Mouse (Mus musculus) MEL (cell line): Measurements from ENCODE around the gene Dph1. TPM values are rescaled to one million over a fixed set of nuclear protein-coding genes. Genes with fewer than 3 reads are reported as not detected.

ENCODE experiments used
- DNase-seq: peaks from one replicate; pipeline ENCODE4 v3.0.0; 2011; ENCODE audit warnings: low read depth, low spot score
- H3K27ac ChIP-seq: 2 replicates; pipeline ENCODE4 v1.5.1; 2012; ENCODE audit warnings: low read depth, mild to moderate bottlenecking, control low read depth, low read length, moderate library complexity; ENCODE audit not compliant: control insufficient read depth
- H3K27me3 ChIP-seq, 2 experiments: fragments of 150-350 bp in 1 of 2; sonication (generic) in 1 of 2; 2 replicates each; pipeline ENCODE4 v1.6.1; 2012; ENCODE audit warnings: low read length in 2 of 2, mild to moderate bottlenecking in 2 of 2, improper control_type of control experiment in 1 of 2, moderate library complexity in 1 of 2; ENCODE audit not compliant: insufficient read depth in 2 of 2, control insufficient read depth in 1 of 2
- H3K36me3 ChIP-seq, 2 experiments: 2 replicates each; pipeline ENCODE4 v1.6.1; 2012 to 2014; ENCODE audit warnings: low read length in 2 of 2, improper control_type of control experiment in 1 of 2, inconsistent platforms in 1 of 2, mild to moderate bottlenecking in 1 of 2; ENCODE audit not compliant: insufficient read depth in 2 of 2, control insufficient read depth in 1 of 2
- H3K4me1 ChIP-seq, 2 experiments: fragments of 150-350 bp in 1 of 2; sonication (generic) in 1 of 2; 2 replicates each; pipeline ENCODE4 v1.6.1; 2012; ENCODE audit warnings: low read length in 2 of 2, improper control_type of control experiment in 1 of 2, mild to moderate bottlenecking in 1 of 2; ENCODE audit not compliant: insufficient read depth in 2 of 2, control insufficient read depth in 1 of 2
- H3K4me3 ChIP-seq, 2 experiments: fragments of 150-350 bp in 1 of 2; sonication (generic) in 1 of 2; 2 replicates each; pipeline ENCODE4 v1.5.1; 2012; ENCODE audit warnings: low read depth in 2 of 2, low read length in 2 of 2, mild to moderate bottlenecking in 2 of 2, moderate library complexity in 2 of 2, control low read depth in 1 of 2, improper control_type of control experiment in 1 of 2; ENCODE audit not compliant: control insufficient read depth in 1 of 2, insufficient read depth in 1 of 2
- H3K79me2 ChIP-seq: 2 replicates; pipeline ENCODE4 v1.6.1; 2012; ENCODE audit warnings: mild to moderate bottlenecking, low read length, moderate library complexity; ENCODE audit not compliant: control insufficient read depth, poor library complexity, insufficient read depth
- H3K9ac ChIP-seq: 2 replicates; pipeline ENCODE4 v1.6.1; 2012; ENCODE audit warnings: low read depth, mild to moderate bottlenecking, control low read depth, low read length, moderate library complexity; ENCODE audit not compliant: control insufficient read depth, poor library complexity, severe bottlenecking
- H3K9me3 ChIP-seq: fragments of 150-350 bp; sonication (generic); replicated peaks from 2 replicates; pipeline ENCODE4 v1.6.1; 2012; ENCODE audit warnings: mild to moderate bottlenecking, low read length, improper control_type of control experiment, moderate library complexity; ENCODE audit not compliant: insufficient read depth
- BHLHE40 ChIP-seq: IDR thresholded peaks from 2 replicates; pipeline ENCODE4 v1.6.1; 2012; ENCODE audit warnings: low read depth, mild to moderate bottlenecking, inconsistent platforms, low read length, improper control_type of control experiment, borderline replicate concordance
- CHD2 ChIP-seq: IDR thresholded peaks from 2 replicates; pipeline ENCODE4 v1.6.1; 2011; ENCODE audit warnings: low read length, improper control_type of control experiment
- CTCF ChIP-seq, 3 experiments: IDR thresholded peaks in 2 of 3; conservative IDR thresholded peaks in 1 of 3; 2 replicates each; pipeline ENCODE4 v1.5.1; 2011 to 2012; ENCODE audit warnings: low read length in 3 of 3, low read depth in 2 of 3, mild to moderate bottlenecking in 2 of 3, improper control_type of control experiment in 1 of 3, inconsistent platforms in 1 of 3, mixed read lengths in 1 of 3, moderate library complexity in 1 of 3; ENCODE audit not compliant: control insufficient read depth in 1 of 3, insufficient read depth in 1 of 3, poor library complexity in 1 of 3, severe bottlenecking in 1 of 3
- E2F4 ChIP-seq: IDR thresholded peaks from 2 replicates; pipeline ENCODE4 v1.6.1; 2011; ENCODE audit warnings: low read depth, low read length, improper control_type of control experiment, borderline replicate concordance
- ELF1 ChIP-seq: IDR thresholded peaks from 2 replicates; pipeline ENCODE4 v1.6.1; 2014; ENCODE audit warnings: low read depth, mild to moderate bottlenecking, inconsistent platforms, low read length, improper control_type of control experiment, moderate library complexity
- EP300 ChIP-seq, 2 experiments: IDR thresholded peaks; 2 replicates each; pipeline ENCODE4 v1.6.1; 2011; ENCODE audit warnings: improper control_type of control experiment in 2 of 2, low read length in 2 of 2, low read depth in 1 of 2, mild to moderate bottlenecking in 1 of 2
- ETS1 ChIP-seq: IDR thresholded peaks from 2 replicates; pipeline ENCODE4 v1.6.1; 2012; ENCODE audit warnings: low read depth, mild to moderate bottlenecking, inconsistent platforms, low read length, improper control_type of control experiment, moderate library complexity
- GABPA ChIP-seq: IDR thresholded peaks from 2 replicates; pipeline ENCODE4 v1.6.1; 2012; ENCODE audit warnings: low read depth, mild to moderate bottlenecking, inconsistent platforms, low read length, improper control_type of control experiment, moderate library complexity
- GATA1 ChIP-seq: IDR thresholded peaks from 2 replicates; pipeline ENCODE4 v1.6.1; 2011; ENCODE audit warnings: low read depth, low read length, improper control_type of control experiment
- KAT2A ChIP-seq: conservative IDR thresholded peaks from 2 replicates; pipeline ENCODE4 v1.6.1; 2012; ENCODE audit warnings: low read depth, low read length, improper control_type of control experiment, inconsistent platforms
- MAZ ChIP-seq: IDR thresholded peaks from 2 replicates; pipeline ENCODE4 v1.6.1; 2012; ENCODE audit warnings: low read depth, mild to moderate bottlenecking, inconsistent platforms, low read length, improper control_type of control experiment
- MEF2A ChIP-seq: IDR thresholded peaks from 2 replicates; pipeline ENCODE4 v1.6.1; 2014; ENCODE audit warnings: low read depth, mild to moderate bottlenecking, inconsistent platforms, low read length, improper control_type of control experiment; ENCODE audit not compliant: poor library complexity, insufficient replicate concordance, severe bottlenecking; ENCODE audit errors: extremely low read depth
- MXI1 ChIP-seq: IDR thresholded peaks from 2 replicates; pipeline ENCODE4 v1.6.1; 2011; ENCODE audit warnings: mild to moderate bottlenecking, low read depth, low read length, improper control_type of control experiment
- MYB ChIP-seq: IDR thresholded peaks from 2 replicates; pipeline ENCODE4 v1.6.1; 2011; ENCODE audit warnings: mild to moderate bottlenecking, low read depth, low read length, improper control_type of control experiment
- MYC ChIP-seq: IDR thresholded peaks from 2 replicates; pipeline ENCODE4 v1.6.1; 2011; ENCODE audit warnings: low read depth, mild to moderate bottlenecking, low read length, improper control_type of control experiment, moderate library complexity
- NELFE ChIP-seq: IDR thresholded peaks from 2 replicates; pipeline ENCODE4 v1.6.1; 2011; ENCODE audit warnings: low read depth, low read length, improper control_type of control experiment
- POLR2A ChIP-seq, 2 experiments: IDR thresholded peaks; 2 replicates each; pipeline ENCODE4 v1.6.1; 2011 to 2012; ENCODE audit warnings: low read length in 2 of 2, mild to moderate bottlenecking in 2 of 2, control low read depth in 1 of 2, improper control_type of control experiment in 1 of 2, low read depth in 1 of 2, moderate library complexity in 1 of 2; ENCODE audit not compliant: control insufficient read depth in 1 of 2, insufficient read depth in 1 of 2, poor library complexity in 1 of 2
- POLR2AphosphoS2 ChIP-seq: IDR thresholded peaks from 2 replicates; pipeline ENCODE4 v1.6.1; 2011; ENCODE audit warnings: low read length, improper control_type of control experiment
- RAD21 ChIP-seq: IDR thresholded peaks from 2 replicates; pipeline ENCODE4 v1.6.1; 2011; ENCODE audit warnings: mild to moderate bottlenecking, low read depth, low read length, improper control_type of control experiment
- SIN3A ChIP-seq: IDR thresholded peaks from 2 replicates; pipeline ENCODE4 v1.6.1; 2012; ENCODE audit warnings: low read length, improper control_type of control experiment, inconsistent platforms
- SMC3 ChIP-seq: IDR thresholded peaks from 2 replicates; pipeline ENCODE4 v1.6.1; 2011; ENCODE audit warnings: low read depth, low read length, improper control_type of control experiment
- TBP ChIP-seq: IDR thresholded peaks from 2 replicates; pipeline ENCODE4 v1.8.0; 2011; ENCODE audit warnings: low read depth, low read length, improper control_type of control experiment
- UBTF ChIP-seq: IDR thresholded peaks from 2 replicates; pipeline ENCODE4 v1.6.1; 2012; ENCODE audit warnings: low read depth, mild to moderate bottlenecking, inconsistent platforms, low read length, improper control_type of control experiment, moderate library complexity, borderline replicate concordance; ENCODE audit not compliant: insufficient read depth
- USF2 ChIP-seq, 2 experiments: IDR thresholded peaks; 2 replicates each; pipeline ENCODE4 v1.6.1; 2011 to 2012; ENCODE audit warnings: improper control_type of control experiment in 2 of 2, low read length in 2 of 2, borderline replicate concordance in 1 of 2, inconsistent platforms in 1 of 2, low read depth in 1 of 2, mild to moderate bottlenecking in 1 of 2; ENCODE audit not compliant: insufficient read depth in 1 of 2
- ZC3H11A ChIP-seq: IDR thresholded peaks from 2 replicates; pipeline ENCODE4 v1.6.1; 2012; ENCODE audit warnings: low read depth, mild to moderate bottlenecking, inconsistent platforms, low read length, improper control_type of control experiment
- ZNF384 ChIP-seq: IDR thresholded peaks from 2 replicates; pipeline ENCODE4 v1.6.1; 2012; ENCODE audit warnings: low read depth, mild to moderate bottlenecking, inconsistent platforms, low read length, improper control_type of control experiment
- polyA plus RNA-seq, 2 experiments: library from polyadenylated mRNA; stranded (reverse) in 1 of 2; unstranded in 1 of 2; fragments of >175 nt in 1 of 2; fragments of >200 nt in 1 of 2; gene quantifications; 2 replicates each; pipeline versions ENCODE4 v1.2.1 to v1.2.4; 2012; ENCODE audit warnings: low replicate concordance in 2 of 2, low read depth in 1 of 2; ENCODE audit not compliant: insufficient read length in 2 of 2, insufficient read depth in 1 of 2, missing spikeins in 1 of 2
- total RNA-seq: library from RNA; depleted of rRNA; stranded (reverse); fragments of 300-350 nt; gene quantifications from 2 replicates; pipeline ENCODE4 v1.2.3, GENCODE M21; 2012

The Dph1 gene
- total and polyA plus RNA-seq, 3 experiments: 58.4 to 59.5 TPM; not detected in 1

DNA sequence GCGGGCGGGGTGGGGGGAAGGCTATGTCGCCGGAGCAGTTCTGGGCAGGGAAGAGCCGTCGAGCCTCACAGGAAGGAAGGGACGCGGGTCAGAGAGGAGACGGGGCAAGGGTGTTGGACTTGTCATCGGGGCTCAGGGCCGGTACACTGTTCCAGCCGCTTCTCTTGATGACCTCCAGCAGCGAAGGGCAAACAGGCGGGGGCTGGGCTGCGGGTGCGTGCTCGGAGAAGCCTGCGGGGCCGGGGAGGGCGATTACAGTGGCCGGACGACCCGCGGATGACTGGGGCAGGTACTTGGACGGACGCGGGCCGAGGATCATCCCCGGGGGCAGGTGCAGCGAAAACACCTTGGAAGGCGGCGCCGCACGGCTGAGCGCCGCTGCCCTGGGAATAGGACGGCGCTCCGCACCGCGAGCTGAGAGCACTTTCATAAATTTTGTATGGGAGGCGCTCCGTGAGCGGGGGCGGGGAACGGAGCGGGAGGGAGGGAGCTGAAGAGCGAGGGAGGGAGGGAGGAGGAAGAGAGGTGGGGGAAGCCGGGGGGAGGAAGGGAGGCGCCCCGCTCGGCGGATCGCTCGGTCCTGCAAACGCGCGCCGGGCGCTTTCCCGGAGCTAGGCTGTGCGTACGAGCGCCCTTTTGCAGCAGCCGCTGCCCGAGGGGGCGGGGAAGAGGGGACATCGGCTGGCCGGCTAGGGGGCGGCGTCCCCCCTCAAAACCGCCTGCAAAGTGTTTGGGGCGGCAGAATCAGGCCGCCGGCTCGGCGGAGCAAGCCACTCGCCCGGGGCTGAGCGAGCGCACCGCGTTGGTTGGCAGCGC lies 2.4 kb upstream of the Dph1 start, which contains the start of gene Rtn4rl1:
Rtn4rl1 (plus strand) TSS at position 528 of the 816 bp plus-strand sequence.
- TF ChIP-seq ETS1 (no peak), ZNF384 (no peak), E2F4 (no peak), TBP (no peak), POLR2AphosphoS2 (no peak), POLR2A (IDR thresholded peaks at IDR 0.05; ENCODE audit: control insufficient read depth in 1 of 2, insufficient read depth in 1 of 2, low read depth in 1 of 2, low read length in 2 of 2, poor library complexity in 1 of 2) (no peak), KAT2A (no peak), CTCF (IDR thresholded peaks at IDR 0.05 in 2 of 3, conservative IDR thresholded peaks at IDR 0.05 in 1 of 3; ENCODE audit: control insufficient read depth in 1 of 3, insufficient read depth in 1 of 3, low read depth in 2 of 3, low read length in 3 of 3, poor library complexity in 1 of 3, severe bottlenecking in 1 of 3) (no peak), GABPA (no peak), MYB (no peak), BHLHE40 (no peak), MAZ (peak; percentile 98; the same call in 1 of the 2 replicates), MXI1 (no peak; the same call in 1 of the 2 replicates), NELFE (peak; percentile 33)
- DNase-seq: peak; percentile 89
- Histone ChIP-seq H3K79me2 (peaks cover 14% of the 10 kb centered on the region), H3K27ac (no peak within 1 kb of the TSS), H3K27me3 (peaks cover 2 to 15% of the 10 kb centered on the region in 2 experiments; a peak in 2 of 4 replicates), H3K4me3 (peak within 1 kb of the TSS; percentile 68 to 80), H3K9me3 (no peaks in the 10 kb centered on the region), H3K4me1 (peaks cover 2 to 14% of the 10 kb centered on the region in 2 experiments; a peak in 3 of 4 replicates), H3K36me3 (peaks cover 0 to 3% of the 10 kb centered on the region in 2 experiments; a peak in 1 of 4 replicates), H3K9ac (peak within 1 kb of the TSS; percentile 69)

DNA sequence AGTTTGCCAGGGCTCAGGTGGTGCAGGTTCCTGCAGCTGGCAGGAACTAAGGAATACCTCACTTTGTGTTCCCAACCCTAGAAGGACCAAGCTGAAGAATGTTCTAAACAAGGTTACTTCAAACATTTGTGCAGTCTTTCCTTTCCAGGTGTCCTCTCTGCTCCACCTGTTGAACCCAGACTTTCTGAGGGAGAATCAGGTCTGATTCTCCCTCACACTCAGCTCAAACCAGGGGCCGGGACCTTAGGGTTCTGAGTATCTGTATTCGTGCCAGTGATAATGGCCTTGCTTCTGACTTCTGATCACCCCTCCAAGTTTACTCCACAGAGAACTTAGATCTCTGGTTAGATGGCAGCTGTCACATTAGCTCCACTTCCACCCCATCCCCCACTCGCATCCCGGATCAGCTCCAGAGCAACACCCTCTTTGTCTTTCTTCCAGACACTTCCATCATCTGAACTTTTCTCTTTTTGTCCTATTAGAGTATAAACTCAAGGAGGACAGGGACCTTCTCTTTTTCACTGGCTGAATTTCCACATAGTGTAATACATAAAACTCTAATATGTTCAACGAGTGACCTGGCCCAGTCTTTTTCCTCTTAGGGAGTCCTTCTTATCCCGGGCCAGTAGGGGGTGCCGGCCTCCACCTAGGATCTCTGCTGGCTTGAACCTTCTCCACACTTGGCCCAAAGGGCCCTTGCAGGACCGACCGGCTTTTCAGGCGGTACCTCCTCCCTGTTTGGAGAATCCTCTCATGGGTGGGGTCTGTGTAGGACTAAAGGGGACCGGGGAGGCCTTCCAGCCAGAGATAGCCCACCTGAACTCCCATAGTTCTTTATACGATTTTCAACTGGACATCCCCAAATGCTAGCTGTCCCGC lies 1.5 kb upstream of the Dph1 start:
- Histone ChIP-seq H3K79me2 (peaks cover 17% of the 10 kb centered on the region), H3K9me3 (no peaks in the 10 kb centered on the region), H3K27me3 (peaks cover 2 to 15% of the 10 kb centered on the region in 2 experiments; a peak in 2 of 4 replicates), H3K27ac (no peak overlapping the region), H3K36me3 (peaks cover 0 to 3% of the 10 kb centered on the region in 2 experiments; a peak in 1 of 4 replicates), H3K4me1 (peaks cover 0 to 14% of the 10 kb centered on the region in 2 experiments; a peak in 3 of 4 replicates), H3K4me3 (peak overlapping the region; percentile 68 to 69; a peak in 2 of 4 replicates), H3K9ac (peak overlapping the region; percentile 44)
- peak; percentile 91 for DNase-seq
- TF ChIP-seq KAT2A (no peak), GABPA (no peak), EP300 (IDR thresholded peaks at IDR 0.05; ENCODE audit: low read depth in 1 of 2, low read length in 2 of 2) (0 out of 4 replicates have a peak, but pooled peaks of 1 of the 2 experiments have one; percentile 13), GATA1 (no peak), BHLHE40 (no peak; the same call in 1 of the 2 replicates), CHD2 (peak; percentile 13), USF2 (IDR thresholded peaks at IDR 0.05; ENCODE audit: borderline replicate concordance in 1 of 2, insufficient read depth in 1 of 2, low read depth in 1 of 2, low read length in 2 of 2) (no peak), ELF1 (no peak), TBP (peak; percentile 45; the same call in 1 of the 2 replicates), ZC3H11A (peak; percentile 74), SMC3 (peak; percentile 89), E2F4 (no peak), SIN3A (peak; percentile 40; the same call in 1 of the 2 replicates), UBTF (0 out of 2 replicates have a peak, but pooled peaks have one; percentile 35), MYC (no peak), RAD21 (peak; percentile 83), MEF2A (no peak), MYB (no peak)
